Mouse (Mus musculus) retina, postnatal 7 days (tissue): Measurements from ENCODE around the gene Gipc2.

Experiments
- DNase-seq: peaks from one replicate; pipeline ENCODE4 v3.0.0-alpha.2; 2012; ENCODE audit warnings: low read depth, low spot score

The Gipc2 gene

GRCm38 (mm10) chr3:152081381-152081780 is 84.6 kb downstream of the Gipc2 start:
- DNase-seq = no peak

- no peak for DNase-seq
Observed at GRCm38 (mm10) chr3:152076088-152076487, 89.9 kb downstream of the Gipc2 start.

GRCm38 (mm10) chr3:152069001-152069400 is 97.0 kb downstream of the Gipc2 start:
- DNase-seq = no peak

- no peak for DNase-seq
Observed at GRCm38 (mm10) chr3:152068311-152068710, 97.7 kb downstream of the Gipc2 start.

GRCm38 (mm10) chr3:152066696-152067095 is 99.3 kb downstream of the Gipc2 start:
- no peak for DNase-seq

- DNase-seq = no peak
Observed at GRCm38 (mm10) chr3:152065806-152066205, 100.2 kb downstream of the Gipc2 start.

- no peak for DNase-seq
Observed at GRCm38 (mm10) chr3:152064166-152064565, 101.9 kb downstream of the Gipc2 start.

- no peak for DNase-seq
Observed at GRCm38 (mm10) chr3:152062806-152063205, 103.2 kb downstream of the Gipc2 start.

- DNase-seq = no peak
Observed at GRCm38 (mm10) chr3:152061145-152061544, 104.9 kb downstream of the Gipc2 start.

- no peak for DNase-seq
Observed at GRCm38 (mm10) chr3:152058235-152058634, 107.8 kb downstream of the Gipc2 start.

GRCm38 (mm10) chr3:152054260-152054659 is 111.8 kb downstream of the Gipc2 start:
- DNase-seq = no peak

- no peak for DNase-seq
Observed at GRCm38 (mm10) chr3:152051959-152052358, 114.1 kb downstream of the Gipc2 start.

- no peak for DNase-seq
Observed at GRCm38 (mm10) chr3:152047914-152048313, 118.1 kb downstream of the Gipc2 start.

- DNase-seq = no peak
Observed at GRCm38 (mm10) chr3:152046895-152047294, 119.1 kb downstream of the Gipc2 start.
